ENCODE assay signal across 7 mouse cellular contexts in the genomic region with DNA sequence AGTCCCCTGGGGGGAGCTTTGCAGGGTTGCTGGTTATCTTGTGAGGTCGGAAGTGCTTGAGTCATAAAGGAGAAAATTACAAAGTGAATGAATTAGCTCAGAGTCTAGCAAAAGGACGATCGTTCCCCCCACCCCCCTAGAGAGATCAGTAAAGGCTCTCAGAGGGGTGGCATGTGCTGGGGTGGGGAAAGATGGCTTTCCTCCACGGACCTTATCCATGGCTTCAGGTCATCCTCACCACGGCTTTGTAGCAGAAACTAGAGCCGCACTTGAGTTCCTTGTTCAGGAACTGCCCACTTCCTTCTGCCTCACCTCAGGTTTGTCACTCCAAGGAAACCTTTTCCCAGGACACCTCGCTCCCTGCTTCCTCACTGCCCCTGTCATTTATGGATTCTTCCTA. TPM values are rescaled to one million over a fixed set of nuclear protein-coding genes. Genes with fewer than 3 reads are reported as not detected.
DNase-seq lines count a peak whose midpoint lies in the region; ATAC-seq and TF ChIP-seq lines count a peak whose summit lies in the region.

Spcs2 (minus strand) TSS at position 101 of the 400 bp plus-strand sequence.

- in situ Hi-C loops in ES-E14 (cut with MboI; ENCODE audit: low sequenced_read_pairs in 2 of 2, unreplicated experiment in 2 of 2): no loop called here

- DNase-seq in ES-E14 (ENCODE audit: low read depth, low spot score): no peak
- DNase-seq in hindbrain, embryonic 11.5 days (ENCODE audit: low spot score): no peak
- DNase-seq in liver, embryonic 13.5 days: no peak
- no peak for DNase-seq in embryo, embryonic 10.5 days (ENCODE audit: low spot score)
- no peak for DNase-seq in urinary bladder, adult 18-20 months (ENCODE audit: low spot score in 2 of 2)

- H3K27me3 ChIP-seq in C2C12 (ENCODE audit: control insufficient read depth, insufficient read depth, insufficient read length): peaks cover 3% of the 10 kb centered on the region
- no peaks in the 10 kb centered on the region for H3K27me3 ChIP-seq in forebrain, embryonic 13.5 days
- H3K27me3 ChIP-seq in hindbrain, embryonic 11.5 days (ENCODE audit: control insufficient read depth, insufficient read depth, low read length): no peaks in the 10 kb centered on the region
- H3K27me3 ChIP-seq in liver, embryonic 13.5 days: peaks cover 13% of the 10 kb centered on the region; the same call in 1 of the 2 replicates

- no peaks in the 10 kb centered on the region; a peak in 1 of 4 replicates for H3K4me1 ChIP-seq in ES-E14 (ENCODE audit: control insufficient read depth in 2 of 2, insufficient read depth in 2 of 2, low read length in 2 of 2, poor library complexity in 1 of 2)
- 0 out of 2 replicates have a peak, but pooled peaks cover 13% of the 10 kb centered on the region for H3K4me1 ChIP-seq in forebrain, embryonic 13.5 days
- no peaks in the 10 kb centered on the region for H3K4me1 ChIP-seq in hindbrain, embryonic 11.5 days (replicated peaks; ENCODE audit: control insufficient read depth, insufficient read depth, low read length)
- H3K4me1 ChIP-seq in liver, embryonic 13.5 days (replicated peaks): peaks cover 5% of the 10 kb centered on the region

- H3K36me3 ChIP-seq in C2C12 (ENCODE audit: control insufficient read depth, insufficient read depth) (no peaks in the 10 kb centered on the region), ES-E14 (ENCODE audit: control insufficient read depth, insufficient read depth, low read length, poor library complexity, severe bottlenecking) (no peaks in the 10 kb centered on the region)
- no peaks in the 10 kb centered on the region for H3K36me3 ChIP-seq in forebrain, embryonic 13.5 days (ENCODE audit: poor library complexity, severe bottlenecking)
- no peaks in the 10 kb centered on the region for H3K36me3 ChIP-seq in hindbrain, embryonic 11.5 days (ENCODE audit: control insufficient read depth, insufficient read depth, low read length)
- no peaks in the 10 kb centered on the region for H3K36me3 ChIP-seq in liver, embryonic 13.5 days

- no peak within 1 kb of the TSS for H3ac ChIP-seq in C2C12 (ENCODE audit: control insufficient read depth, insufficient read length, low read depth)

- H3K4me3 ChIP-seq in C2C12 (ENCODE audit: insufficient read depth, poor library complexity, severe bottlenecking) (no peak within 1 kb of the TSS), ES-E14 (ENCODE audit: insufficient read depth in 1 of 2, low read depth in 1 of 2, low read length in 2 of 2, poor library complexity in 1 of 2, severe bottlenecking in 1 of 2) (no peak within 1 kb of the TSS)
- no peak within 1 kb of the TSS for H3K4me3 ChIP-seq in forebrain, embryonic 13.5 days
- no peak within 1 kb of the TSS for H3K4me3 ChIP-seq in hindbrain, embryonic 11.5 days (ENCODE audit: low read depth, low read length)
- no peak within 1 kb of the TSS for H3K4me3 ChIP-seq in liver, embryonic 13.5 days (replicated peaks)

- ATAC-seq in forebrain, embryonic 13.5 days: no peak
- ATAC-seq in hindbrain, embryonic 11.5 days (ENCODE audit: low FRiP score): no peak
- ATAC-seq in liver, embryonic 13.5 days (ENCODE audit: low read depth): no peak

- no peak for TF ChIP-seq CTCF in C2C12 (IDR thresholded peaks at IDR 0.05; ENCODE audit: control insufficient read depth, insufficient read depth, insufficient read length)

- WGBS in forebrain, embryonic 13.5 days: 63% methylated on average over 7 of the region's 7 CpGs
- WGBS in hindbrain, embryonic 11.5 days: 56% methylated on average over 7 of the region's 7 CpGs
- 28% methylated on average over 7 of the region's 7 CpGs for WGBS in liver, embryonic 13.5 days (ENCODE audit: insufficient replicate concordance)

- no peaks in the 10 kb centered on the region for H3K9me3 ChIP-seq in ES-E14 (ENCODE audit: control insufficient read depth, insufficient read depth, low read depth, low read length)
- no peaks in the 10 kb centered on the region for H3K9me3 ChIP-seq in forebrain, embryonic 13.5 days (replicated peaks)
- H3K9me3 ChIP-seq in hindbrain, embryonic 11.5 days (ENCODE audit: control insufficient read depth, low read length): no peaks in the 10 kb centered on the region
- H3K9me3 ChIP-seq in liver, embryonic 13.5 days (replicated peaks): no peaks in the 10 kb centered on the region

- no peak within 1 kb of the TSS for H3K9ac ChIP-seq in ES-E14 (ENCODE audit: insufficient read depth, low read depth, low read length, poor library complexity, severe bottlenecking)
- no peak within 1 kb of the TSS for H3K9ac ChIP-seq in forebrain, embryonic 13.5 days
- no peak within 1 kb of the TSS for H3K9ac ChIP-seq in hindbrain, embryonic 11.5 days (ENCODE audit: low read depth, low read length)
- no peak within 1 kb of the TSS for H3K9ac ChIP-seq in liver, embryonic 13.5 days

- H3K79me3 ChIP-seq in C2C12 (ENCODE audit: low read depth): peaks cover 2% of the 10 kb centered on the region

- H3K27ac ChIP-seq in ES-E14 (ENCODE audit: insufficient read depth, low read depth, low read length, poor library complexity, severe bottlenecking): no peak within 1 kb of the TSS
- H3K27ac ChIP-seq in forebrain, embryonic 13.5 days: no peak within 1 kb of the TSS; the same call in 1 of the 2 replicates
- no peak within 1 kb of the TSS for H3K27ac ChIP-seq in hindbrain, embryonic 11.5 days (ENCODE audit: low read depth, low read length)
- H3K27ac ChIP-seq in liver, embryonic 13.5 days: no peak within 1 kb of the TSS

- H3K79me2 ChIP-seq in C2C12 (ENCODE audit: control insufficient read depth, insufficient read depth): peaks cover 3% of the 10 kb centered on the region

- H3K4me2 ChIP-seq in forebrain, embryonic 13.5 days: no peak within 1 kb of the TSS
- no peak within 1 kb of the TSS for H3K4me2 ChIP-seq in hindbrain, embryonic 11.5 days (replicated peaks; ENCODE audit: low read depth, low read length)
- H3K4me2 ChIP-seq in liver, embryonic 13.5 days: no peak within 1 kb of the TSS

TF ChIP-seq in C2C12, 6 proteins besides CTCF, POLR2A, EP300 and RAD21:
- TF ChIP-seq MYOG (IDR thresholded peaks at IDR 0.05; ENCODE audit: control insufficient read depth, extremely low read depth, insufficient read length) (no peak), CEBPB (IDR thresholded peaks at IDR 0.05; ENCODE audit: low read depth) (no peak), MAX (IDR thresholded peaks at IDR 0.05) (no peak), MYOD1 (IDR thresholded peaks at IDR 0.05; ENCODE audit: control insufficient read depth, insufficient read length, low read depth) (no peak), USF1 (IDR thresholded peaks at IDR 0.05; ENCODE audit: low read depth) (no peak), FOSL1 (IDR thresholded peaks at IDR 0.05; ENCODE audit: insufficient read depth, low read length, poor library complexity, severe bottlenecking) (no peak)

TF ChIP-seq in ES-E14, 5 proteins besides CTCF, POLR2A, EP300 and RAD21:
- TF ChIP-seq ZNF384 (IDR thresholded peaks at IDR 0.05; ENCODE audit: low read depth, low read length) (no peak), MAFK (IDR thresholded peaks at IDR 0.05; ENCODE audit: insufficient read depth, low read depth, low read length) (no peak), CHD2 (IDR thresholded peaks at IDR 0.05; ENCODE audit: low read depth, low read length) (no peak), HCFC1 (IDR thresholded peaks at IDR 0.05; ENCODE audit: borderline replicate concordance, insufficient read depth, low read length) (no peak), ZC3H11A (IDR thresholded peaks at IDR 0.05; ENCODE audit: borderline replicate concordance, low read depth, low read length) (no peak)

RNA-seq across cellular contexts. Expression of gene Spcs2, which starts in this region (rescaled TPM):
- 152 TPM for polyA plus RNA-seq in C2C12 (2012; fragmentation: generic; extraction: Trizol)
- 247 and 260 TPM in 2 replicates for total RNA-seq in ES-E14 (2012; rRNA removed)
- polyA plus RNA-seq in forebrain, embryonic 13.5 days (2015; fragmentation: Nextera tagmentation; extraction: Ambion mirVana): 334 and 336 TPM in 2 replicates
- 356 and 362 TPM in 2 replicates for polyA plus RNA-seq in hindbrain, embryonic 11.5 days (2014; fragmentation: Nextera tagmentation; extraction: Ambion mirVana)
- polyA plus RNA-seq in liver, embryonic 13.5 days (2015; fragmentation: Nextera tagmentation; extraction: Ambion mirVana): 216 and 254 TPM in 2 replicates
